Mouse (Mus musculus) midbrain, embryonic 11.5 days (tissue): ENCODE measurements at regions not wholly inside any gene's neighbourhood (a gene's known extent, or its start where the extent isn't known, plus 50 kb on each side); places are given as distances from the start of the nearest gene placed in this dataset.
"Not testable (repeated sequence)": the region's sequence is repeated elsewhere in the genome, so short reads cannot be mapped to it uniquely, and the experiment has no call there.

Experiments used
- ATAC-seq: fragments of 200-750 bp; cut with Nextera tagmentation; 2 replicates; pipeline ENCODE4 v1.8.0; 2017; ENCODE audit warnings: moderate TSS enrichment, moderate library complexity; ENCODE audit not compliant: low FRiP score
- DNase-seq: peaks from one replicate; pipeline ENCODE4 v3.0.0; 2015; ENCODE audit warnings: low spot score; ENCODE audit errors: missing footprints
- H3K27ac ChIP-seq: fragments of 300-500 bp; sonication (generic); 2 replicates; pipeline ENCODE4 v1.5.1; 2014; ENCODE audit warnings: low read depth, low read length
- H3K27me3 ChIP-seq: fragments of 300-500 bp; sonication (generic); 2 replicates; pipeline ENCODE4 v1.6.1; 2014; ENCODE audit warnings: mild to moderate bottlenecking, low read length, moderate library complexity, mixed read lengths; ENCODE audit not compliant: control insufficient read depth, insufficient read depth
- H3K36me3 ChIP-seq: fragments of 300-500 bp; sonication (generic); 2 replicates; pipeline ENCODE4 v1.6.1; 2014; ENCODE audit warnings: mild to moderate bottlenecking, low read length, moderate library complexity, mixed read lengths; ENCODE audit not compliant: control insufficient read depth, insufficient read depth
- H3K4me1 ChIP-seq: fragments of 300-500 bp; sonication (generic); 2 replicates; pipeline ENCODE4 v1.6.1; 2014; ENCODE audit warnings: low read length; ENCODE audit not compliant: control insufficient read depth, insufficient read depth
- H3K4me2 ChIP-seq: fragments of 300-500 bp; sonication (generic); 2 replicates; pipeline ENCODE4 v1.6.1; 2014; ENCODE audit warnings: mild to moderate bottlenecking, moderate library complexity
- H3K4me3 ChIP-seq: fragments of 300-500 bp; sonication (generic); 2 replicates; pipeline ENCODE4 v1.5.1; 2014; ENCODE audit warnings: low read depth, low read length
- H3K9ac ChIP-seq: fragments of 300-500 bp; sonication (generic); 2 replicates; pipeline ENCODE4 v1.6.1; 2014; ENCODE audit warnings: low read length
- H3K9me3 ChIP-seq: fragments of 300-500 bp; sonication (generic); 2 replicates; pipeline ENCODE4 v1.6.1; 2016; ENCODE audit warnings: low read length; ENCODE audit not compliant: control insufficient read depth
- WGBS: fragments of 180-500 bp; shearing (Covaris S2); extraction: QIAGEN DNeasy Blood & Tissue Kit; methylation state at CpG from one replicate; pipeline ENCODE4 v1.1.7; 2014; 5-methylcytosine and 5-hydroxymethylcytosine counted together

- 79% methylated on average over 2 of the region's 2 CpGs for WGBS
- peak; percentile 73 for DNase-seq
- H3K4me3 ChIP-seq, result no peak overlapping the region
- H3K36me3 ChIP-seq, result no peaks in the 10 kb centered on the region
- no peaks in the 10 kb centered on the region for H3K9me3 ChIP-seq
- ATAC-seq, result peak; percentile 50; the same call in 1 of the 2 replicates
- H3K27ac ChIP-seq, result no peak overlapping the region
- H3K27me3 ChIP-seq, result no peaks in the 10 kb centered on the region
- H3K4me1 ChIP-seq, result no peaks in the 10 kb centered on the region
- no peak overlapping the region for H3K9ac ChIP-seq
- H3K4me2 ChIP-seq, result no peak overlapping the region
Observed at GRCm38 (mm10) chr14:100978515-100978914, 221.6 kb downstream of the Prr30 start.

GRCm38 (mm10) chr14:100970970-100971369 lies 229.2 kb downstream of the Prr30 start:
- H3K36me3 ChIP-seq, result no peaks in the 10 kb centered on the region
- no peak for DNase-seq
- H3K27me3 ChIP-seq, result no peaks in the 10 kb centered on the region
- H3K4me1 ChIP-seq, result no peaks in the 10 kb centered on the region
- no peak overlapping the region for H3K4me3 ChIP-seq
- H3K9me3 ChIP-seq, result no peaks in the 10 kb centered on the region
- ATAC-seq, result no peak
- 77% methylated on average over 2 of the region's 2 CpGs for WGBS
- no peak overlapping the region for H3K27ac ChIP-seq
- H3K4me2 ChIP-seq, result no peak overlapping the region
- no peak overlapping the region for H3K9ac ChIP-seq

- no peaks in the 10 kb centered on the region for H3K27me3 ChIP-seq
Observed at GRCm38 (mm10) chr14:100960198-100960597, 239.9 kb downstream of the Prr30 start.

GRCm38 (mm10) chr14:100955806-100956436 lies 244.2 kb downstream of the Prr30 start:
- H3K9me3 ChIP-seq, result no peaks in the 10 kb centered on the region
- DNase-seq, result no peak
- no peak overlapping the region for H3K4me2 ChIP-seq
- H3K9ac ChIP-seq, result no peak overlapping the region
- H3K27me3 ChIP-seq, result no peaks in the 10 kb centered on the region
- no peak overlapping the region for H3K4me3 ChIP-seq
- ATAC-seq, result no peak
- H3K36me3 ChIP-seq, result no peaks in the 10 kb centered on the region
- H3K4me1 ChIP-seq, result no peaks in the 10 kb centered on the region
- 75% methylated on average over 1 of the region's 1 CpGs for WGBS
- H3K27ac ChIP-seq, result no peak overlapping the region

More at GRCm38 (mm10) chr14:100960198-100960597, 239.9 kb downstream of the Prr30 start:
- Histone ChIP-seq H3K9me3 (no peaks in the 10 kb centered on the region), H3K4me1 (no peaks in the 10 kb centered on the region), H3K27ac (no peak overlapping the region), H3K9ac (no peak overlapping the region), H3K4me3 (no peak overlapping the region), H3K4me2 (no peak overlapping the region), H3K36me3 (no peaks in the 10 kb centered on the region)
- DNase-seq, result no peak
- no peak for ATAC-seq

DNA sequence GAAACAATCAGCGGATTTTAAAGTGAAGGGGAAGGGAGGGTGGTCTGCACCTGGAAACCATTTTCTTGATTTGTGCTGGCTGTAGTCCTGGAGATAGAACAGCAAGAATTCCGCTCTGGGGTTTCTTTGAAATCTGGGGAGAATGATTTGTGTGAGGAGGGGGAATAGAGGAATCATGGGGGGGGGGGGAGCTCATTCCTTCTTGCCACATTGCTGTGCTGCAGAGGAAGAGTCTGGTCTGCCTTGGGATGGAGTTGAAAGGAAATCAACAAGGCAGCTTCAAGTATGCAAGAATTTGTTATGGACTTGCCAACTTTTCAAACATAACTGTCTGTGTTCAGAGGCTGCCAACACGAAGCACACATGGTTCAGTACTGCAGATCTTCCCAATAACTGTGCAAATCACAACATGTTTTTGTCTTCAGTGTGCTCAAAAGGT lies 249.4 kb downstream of the Prr30 start:
- ATAC-seq, result no peak
- Histone ChIP-seq H3K36me3 (no peaks in the 10 kb centered on the region), H3K9me3 (no peaks in the 10 kb centered on the region), H3K27ac (no peak overlapping the region), H3K4me1 (no peaks in the 10 kb centered on the region), H3K4me3 (no peak overlapping the region), H3K27me3 (no peaks in the 10 kb centered on the region), H3K9ac (no peak overlapping the region), H3K4me2 (no peak overlapping the region)
- peak; percentile 80 for DNase-seq
- 74% methylated on average over 3 of the region's 3 CpGs for WGBS

GRCm38 (mm10) chr14:100947625-100948024 lies 252.5 kb downstream of the Prr30 start:
- not testable (repeated sequence) for H3K4me1 ChIP-seq, H3K9me3 ChIP-seq, H3K4me2 ChIP-seq, ATAC-seq, H3K4me3 ChIP-seq, H3K9ac ChIP-seq, H3K27me3 ChIP-seq, H3K36me3 ChIP-seq, H3K27ac ChIP-seq
- peak; percentile 70 for DNase-seq

DNA sequence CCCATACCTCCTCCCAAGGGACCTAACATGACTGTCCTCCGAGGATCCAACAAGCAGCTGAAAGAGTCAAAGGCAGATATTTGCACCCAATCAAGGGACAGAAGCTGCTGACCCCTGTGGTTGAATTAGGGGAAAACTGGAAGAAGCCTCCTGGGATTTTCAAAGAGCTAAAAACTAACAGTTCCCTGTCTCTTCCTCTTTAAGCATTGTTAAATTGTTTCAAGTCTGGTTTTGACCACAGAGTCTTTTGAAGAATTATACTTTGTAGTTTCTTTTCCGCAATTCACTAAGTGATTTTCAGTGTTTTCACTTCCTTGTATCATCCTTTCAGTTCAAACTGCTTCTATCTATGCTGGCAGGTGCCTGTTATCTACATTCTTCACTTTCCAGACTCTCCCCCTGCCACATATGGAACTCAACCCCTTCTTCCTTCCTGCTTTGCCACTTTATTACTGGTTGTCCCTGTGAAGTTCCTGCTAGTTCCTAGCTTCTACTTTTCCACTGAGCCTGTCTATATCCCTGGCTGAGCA lies 262.7 kb downstream of the Prr30 start:
- no peaks in the 10 kb centered on the region for H3K27me3 ChIP-seq
- H3K4me3 ChIP-seq, result no peak overlapping the region
- 79% methylated on average over 2 of the region's 2 CpGs for WGBS

GRCm38 (mm10) chr14:100934554-100934953 lies 265.6 kb downstream of the Prr30 start:
- peak; percentile 6 for DNase-seq
- H3K9ac ChIP-seq, result no peak overlapping the region
- H3K9me3 ChIP-seq, result no peaks in the 10 kb centered on the region
- no peaks in the 10 kb centered on the region for H3K36me3 ChIP-seq
- 92% methylated on average over 7 of the region's 7 CpGs for WGBS
- ATAC-seq, result no peak
- H3K4me3 ChIP-seq, result no peak overlapping the region
- no peaks in the 10 kb centered on the region for H3K27me3 ChIP-seq
- H3K4me1 ChIP-seq, result no peaks in the 10 kb centered on the region
- H3K4me2 ChIP-seq, result no peak overlapping the region
- H3K27ac ChIP-seq, result no peak overlapping the region

More for the DNA sequence above, 262.7 kb downstream of the Prr30 start:
- Histone ChIP-seq H3K4me1 (no peaks in the 10 kb centered on the region), H3K9ac (no peak overlapping the region), H3K4me2 (no peak overlapping the region), H3K36me3 (no peaks in the 10 kb centered on the region), H3K9me3 (no peaks in the 10 kb centered on the region), H3K27ac (no peak overlapping the region)
- DNase-seq, result no peak
- no peak for ATAC-seq

- WGBS, result 91% methylated on average over 6 of the region's 6 CpGs
Observed at GRCm38 (mm10) chr14:100924880-100925279, 275.2 kb downstream of the Prr30 start.

More at GRCm38 (mm10) chr14:100924880-100925279, 275.2 kb downstream of the Prr30 start:
- Histone ChIP-seq H3K4me2 (no peak overlapping the region), H3K27ac (no peak overlapping the region), H3K4me1 (no peaks in the 10 kb centered on the region), H3K36me3 (no peaks in the 10 kb centered on the region), H3K4me3 (no peak overlapping the region), H3K27me3 (no peaks in the 10 kb centered on the region), H3K9me3 (no peaks in the 10 kb centered on the region), H3K9ac (no peak overlapping the region)
- no peak for DNase-seq
- ATAC-seq, result no peak
